Mouse (Mus musculus) embryonic facial prominence, embryonic 15.5 days (tissue): ENCODE measurements around the gene Erc2. TPM values are rescaled to one million over a fixed set of nuclear protein-coding genes. Genes with fewer than 3 reads are reported as not detected.
A peak's percentile ranks its signal among the peaks of the same experiment; 100 is the strongest.

ENCODE experiments used
- ATAC-seq: fragments of 200-750 bp; cut with Nextera tagmentation; 2 replicates; pipeline ENCODE4 v1.8.0; 2017; ENCODE audit warnings: low read depth, moderate TSS enrichment; ENCODE audit not compliant: insufficient number of reproducible peaks, low FRiP score, low TSS enrichment
- H3K27ac ChIP-seq: fragments of 300-500 bp; sonication (generic); replicated peaks from 2 replicates; pipeline ENCODE4 v1.5.1; 2015; ENCODE audit warnings: mild to moderate bottlenecking, inconsistent platforms
- H3K27me3 ChIP-seq: fragments of 300-500 bp; sonication (generic); 2 replicates; pipeline ENCODE4 v1.6.1; 2015; ENCODE audit warnings: inconsistent platforms
- H3K36me3 ChIP-seq: fragments of 300-500 bp; sonication (generic); 2 replicates; pipeline ENCODE4 v1.6.1; 2015; ENCODE audit warnings: mild to moderate bottlenecking, inconsistent platforms
- H3K4me1 ChIP-seq: fragments of 300-500 bp; sonication (generic); 2 replicates; pipeline ENCODE4 v1.6.1; 2015; ENCODE audit warnings: inconsistent platforms
- H3K4me2 ChIP-seq: fragments of 300-500 bp; sonication (generic); replicated peaks from 2 replicates; pipeline ENCODE4 v1.6.1; 2015; ENCODE audit warnings: mild to moderate bottlenecking, inconsistent platforms
- H3K4me3 ChIP-seq: fragments of 300-500 bp; sonication (generic); replicated peaks from 2 replicates; pipeline ENCODE4 v1.5.1; 2015; ENCODE audit warnings: mild to moderate bottlenecking, inconsistent platforms
- H3K9ac ChIP-seq: fragments of 300-500 bp; sonication (generic); 2 replicates; pipeline ENCODE4 v1.6.1; 2015; ENCODE audit warnings: inconsistent platforms
- H3K9me3 ChIP-seq: fragments of 300-500 bp; sonication (generic); replicated peaks from 2 replicates; pipeline ENCODE4 v1.6.1; 2016; ENCODE audit warnings: inconsistent platforms
- WGBS: fragments of 180-500 bp; shearing (Covaris S2); methylation state at CpG from one replicate; pipeline ENCODE4 v1.1.7; 2015; 5-methylcytosine and 5-hydroxymethylcytosine counted together
- polyA plus RNA-seq: library from polyadenylated mRNA; unstranded; fragments of >200 nt; fragmentation: Nextera tagmentation; extraction: Ambion mirVana; gene quantifications from 2 replicates; pipeline ENCODE4 v1.2.1, GENCODE M21; 2015

The Erc2 gene
- polyA plus RNA-seq, 1 experiment from 2014 or later = 7.1 TPM

GRCm38 (mm10) chr14:28023199-28023598, 401.0 kb downstream of the Erc2 start:
- no peaks in the 10 kb centered on the region for H3K4me1 ChIP-seq
- WGBS = 78% methylated on average over 6 of the region's 6 CpGs

GRCm38 (mm10) chr14:28030870-28031269, 408.6 kb downstream of the Erc2 start:
- Histone ChIP-seq H3K9me3 (no peaks in the 10 kb centered on the region), H3K9ac (no peak overlapping the region), H3K4me3 (no peak overlapping the region), H3K36me3 (no peaks in the 10 kb centered on the region), H3K4me1 (no peaks in the 10 kb centered on the region), H3K27ac (no peak overlapping the region), H3K4me2 (no peak overlapping the region), H3K27me3 (no peaks in the 10 kb centered on the region)
- WGBS = 63% methylated on average over 1 of the region's 1 CpGs
- ATAC-seq = no peak

More at GRCm38 (mm10) chr14:28023199-28023598, 401.0 kb downstream of the Erc2 start:
- ATAC-seq = no peak
- Histone ChIP-seq H3K27ac (no peak overlapping the region), H3K9me3 (no peaks in the 10 kb centered on the region), H3K9ac (no peak overlapping the region), H3K36me3 (no peaks in the 10 kb centered on the region), H3K4me2 (no peak overlapping the region), H3K27me3 (no peaks in the 10 kb centered on the region), H3K4me3 (no peak overlapping the region)

GRCm38 (mm10) chr14:28035013-28035412, 412.8 kb downstream of the Erc2 start:
- no peaks in the 10 kb centered on the region for H3K27me3 ChIP-seq
- H3K9ac ChIP-seq = no peak overlapping the region
- no peak overlapping the region for H3K4me3 ChIP-seq
- 57% methylated on average over 2 of the region's 2 CpGs for WGBS
- H3K4me1 ChIP-seq = no peaks in the 10 kb centered on the region
- no peak for ATAC-seq
- H3K4me2 ChIP-seq = no peak overlapping the region
- H3K36me3 ChIP-seq = no peaks in the 10 kb centered on the region
- H3K9me3 ChIP-seq = no peaks in the 10 kb centered on the region
- no peak overlapping the region for H3K27ac ChIP-seq

- H3K36me3 ChIP-seq = no peaks in the 10 kb centered on the region
- no peaks in the 10 kb centered on the region for H3K9me3 ChIP-seq
- peaks cover 9% of the 10 kb centered on the region; the same call in 1 of the 2 replicates for H3K4me1 ChIP-seq
- no peak for ATAC-seq
- H3K27ac ChIP-seq = peak overlapping the region; percentile 60; the same call in 1 of the 2 replicates
- 37% methylated on average over 4 of the region's 4 CpGs for WGBS
- H3K4me3 ChIP-seq = no peak overlapping the region
- H3K4me2 ChIP-seq = no peak overlapping the region
- no peak overlapping the region for H3K9ac ChIP-seq
- no peaks in the 10 kb centered on the region for H3K27me3 ChIP-seq
These were observed 420.9 kb downstream of the Erc2 start for GRCm38 (mm10) chr14:28043095-28043494.

GRCm38 (mm10) chr14:28051646-28052045, 429.4 kb downstream of the Erc2 start:
- ATAC-seq = no peak
- H3K36me3 ChIP-seq = no peaks in the 10 kb centered on the region
- H3K4me1 ChIP-seq = no peaks in the 10 kb centered on the region
- no peak overlapping the region for H3K27ac ChIP-seq
- H3K9me3 ChIP-seq = no peaks in the 10 kb centered on the region
- no peak overlapping the region for H3K4me3 ChIP-seq
- no peak overlapping the region for H3K9ac ChIP-seq
- no peak overlapping the region for H3K4me2 ChIP-seq
- no peaks in the 10 kb centered on the region for H3K27me3 ChIP-seq
- 74% methylated on average over 5 of the region's 5 CpGs for WGBS

- no peaks in the 10 kb centered on the region for H3K27me3 ChIP-seq
- no peak overlapping the region for H3K4me2 ChIP-seq
- no peak overlapping the region for H3K9ac ChIP-seq
- H3K4me1 ChIP-seq = peaks cover 7% of the 10 kb centered on the region; the same call in 1 of the 2 replicates
- H3K4me3 ChIP-seq = no peak overlapping the region
- ATAC-seq = no peak
- 60% methylated on average over 11 of the region's 11 CpGs for WGBS
- no peaks in the 10 kb centered on the region for H3K36me3 ChIP-seq
- no peak overlapping the region; the same call in 1 of the 2 replicates for H3K27ac ChIP-seq
- no peaks in the 10 kb centered on the region for H3K9me3 ChIP-seq
These were observed 435.1 kb downstream of the Erc2 start for GRCm38 (mm10) chr14:28057159-28057884.

- Histone ChIP-seq H3K27ac (no peak overlapping the region; the same call in 1 of the 2 replicates), H3K9ac (no peak overlapping the region), H3K36me3 (no peaks in the 10 kb centered on the region), H3K4me3 (no peak overlapping the region), H3K4me1 (peaks cover 7% of the 10 kb centered on the region; the same call in 1 of the 2 replicates), H3K27me3 (no peaks in the 10 kb centered on the region), H3K4me2 (no peak overlapping the region), H3K9me3 (no peaks in the 10 kb centered on the region)
- ATAC-seq = peak; percentile 39; the same call in 1 of the 2 replicates
- WGBS = 19% methylated on average over 18 of the region's 18 CpGs
These were observed 435.9 kb downstream of the Erc2 start for GRCm38 (mm10) chr14:28057885-28058860.

GRCm38 (mm10) chr14:28060891-28061290, 438.7 kb downstream of the Erc2 start:
- no peaks in the 10 kb centered on the region for H3K27me3 ChIP-seq
- no peak overlapping the region for H3K4me2 ChIP-seq
- H3K4me1 ChIP-seq = peaks cover 7% of the 10 kb centered on the region; the same call in 1 of the 2 replicates
- no peaks in the 10 kb centered on the region for H3K9me3 ChIP-seq
- WGBS = 71% methylated on average over 4 of the region's 4 CpGs
- no peak overlapping the region for H3K4me3 ChIP-seq
- no peak overlapping the region for H3K9ac ChIP-seq
- no peaks in the 10 kb centered on the region for H3K36me3 ChIP-seq
- ATAC-seq = no peak
- no peak overlapping the region for H3K27ac ChIP-seq

GRCm38 (mm10) chr14:28061649-28062375, 439.6 kb downstream of the Erc2 start:
- no peaks in the 10 kb centered on the region for H3K27me3 ChIP-seq
- H3K27ac ChIP-seq = no peak overlapping the region
- ATAC-seq = no peak
- WGBS = 71% methylated on average over 3 of the region's 3 CpGs
- H3K4me2 ChIP-seq = no peak overlapping the region
- no peaks in the 10 kb centered on the region for H3K9me3 ChIP-seq
- no peak overlapping the region for H3K4me3 ChIP-seq
- H3K4me1 ChIP-seq = peaks cover 7% of the 10 kb centered on the region; the same call in 1 of the 2 replicates
- H3K36me3 ChIP-seq = no peaks in the 10 kb centered on the region
- H3K9ac ChIP-seq = no peak overlapping the region

GRCm38 (mm10) chr14:28068021-28068420, 445.8 kb downstream of the Erc2 start:
- H3K4me3 ChIP-seq = no peak overlapping the region
- H3K36me3 ChIP-seq = no peaks in the 10 kb centered on the region
- no peak for ATAC-seq
- H3K4me2 ChIP-seq = no peak overlapping the region
- no peaks in the 10 kb centered on the region for H3K9me3 ChIP-seq
- H3K4me1 ChIP-seq = no peaks in the 10 kb centered on the region
- no peak overlapping the region for H3K9ac ChIP-seq
- no peaks in the 10 kb centered on the region for H3K27me3 ChIP-seq
- 81% methylated on average over 12 of the region's 12 CpGs for WGBS
- no peak overlapping the region for H3K27ac ChIP-seq

GRCm38 (mm10) chr14:28069826-28070225, 447.6 kb downstream of the Erc2 start:
- H3K4me2 ChIP-seq = no peak overlapping the region
- no peaks in the 10 kb centered on the region for H3K36me3 ChIP-seq
- H3K9me3 ChIP-seq = no peaks in the 10 kb centered on the region
- no peak overlapping the region for H3K4me3 ChIP-seq
- H3K4me1 ChIP-seq = no peaks in the 10 kb centered on the region
- H3K27ac ChIP-seq = no peak overlapping the region
- WGBS = 81% methylated on average over 2 of the region's 2 CpGs
- no peak overlapping the region for H3K9ac ChIP-seq
- ATAC-seq = no peak
- H3K27me3 ChIP-seq = no peaks in the 10 kb centered on the region
